Mouse (Mus musculus) testis, adult 2 months (tissue): ENCODE measurements around the gene 9930111J21Rik2.
"Not testable (repeated sequence)": the region's sequence is repeated elsewhere in the genome, so short reads cannot be mapped to it uniquely, and the experiment has no call there.

ENCODE experiments used
- CTCF ChIP-seq: fragments of 200-500 bp; IDR thresholded peaks from 2 replicates; pipeline ENCODE4 v1.5.1; 2012; ENCODE audit warnings: low read depth, mild to moderate bottlenecking, inconsistent platforms, low read length, moderate library complexity; ENCODE audit not compliant: control insufficient read depth, insufficient read depth, insufficient replicate concordance
- POLR2A ChIP-seq: fragments of 200-500 bp; IDR thresholded peaks from 2 replicates; pipeline ENCODE4 v1.6.1; 2012; ENCODE audit warnings: low read depth, mild to moderate bottlenecking, inconsistent platforms, low read length, moderate library complexity; ENCODE audit not compliant: control insufficient read depth

DNA sequence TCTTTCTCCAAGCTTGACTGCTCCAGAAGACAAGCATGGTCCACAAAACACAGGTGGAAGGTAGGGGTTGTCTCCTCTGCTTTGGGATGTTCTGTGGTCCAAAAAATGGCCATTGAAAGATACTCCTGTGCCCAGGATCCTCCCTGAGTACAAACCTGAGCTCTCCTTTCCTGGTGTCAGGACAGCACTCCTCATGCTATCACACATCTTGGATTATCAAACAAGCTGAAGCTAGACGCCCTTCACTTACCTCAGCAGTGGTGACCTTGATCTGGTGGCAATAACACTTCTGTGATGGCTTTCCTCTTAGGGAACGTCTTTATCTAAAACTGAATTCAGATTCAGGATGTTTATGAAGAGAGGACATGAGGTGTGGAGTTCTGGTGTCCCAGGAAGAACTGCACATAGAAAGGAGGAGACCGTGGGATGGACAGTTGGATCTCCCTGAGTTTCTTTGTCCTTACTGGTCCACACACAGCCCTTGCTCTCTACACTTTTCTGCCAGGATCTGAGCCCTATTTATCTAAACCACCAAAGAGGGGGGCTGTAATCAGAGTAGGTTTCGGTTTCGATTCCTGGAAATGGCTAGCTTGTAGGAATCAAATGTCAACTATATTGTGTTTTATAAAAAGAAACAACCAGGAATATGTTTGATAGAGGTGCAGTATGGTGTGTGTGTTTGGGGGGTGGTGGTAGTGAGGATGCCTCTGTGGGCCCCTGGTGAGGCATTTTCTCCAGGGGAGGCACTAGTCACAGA is 12.8 kb upstream of the 9930111J21Rik2 start, which contains the start of gene Tgtp2:
- not testable (repeated sequence) for TF ChIP-seq CTCF, POLR2A
